In the genomic region with DNA sequence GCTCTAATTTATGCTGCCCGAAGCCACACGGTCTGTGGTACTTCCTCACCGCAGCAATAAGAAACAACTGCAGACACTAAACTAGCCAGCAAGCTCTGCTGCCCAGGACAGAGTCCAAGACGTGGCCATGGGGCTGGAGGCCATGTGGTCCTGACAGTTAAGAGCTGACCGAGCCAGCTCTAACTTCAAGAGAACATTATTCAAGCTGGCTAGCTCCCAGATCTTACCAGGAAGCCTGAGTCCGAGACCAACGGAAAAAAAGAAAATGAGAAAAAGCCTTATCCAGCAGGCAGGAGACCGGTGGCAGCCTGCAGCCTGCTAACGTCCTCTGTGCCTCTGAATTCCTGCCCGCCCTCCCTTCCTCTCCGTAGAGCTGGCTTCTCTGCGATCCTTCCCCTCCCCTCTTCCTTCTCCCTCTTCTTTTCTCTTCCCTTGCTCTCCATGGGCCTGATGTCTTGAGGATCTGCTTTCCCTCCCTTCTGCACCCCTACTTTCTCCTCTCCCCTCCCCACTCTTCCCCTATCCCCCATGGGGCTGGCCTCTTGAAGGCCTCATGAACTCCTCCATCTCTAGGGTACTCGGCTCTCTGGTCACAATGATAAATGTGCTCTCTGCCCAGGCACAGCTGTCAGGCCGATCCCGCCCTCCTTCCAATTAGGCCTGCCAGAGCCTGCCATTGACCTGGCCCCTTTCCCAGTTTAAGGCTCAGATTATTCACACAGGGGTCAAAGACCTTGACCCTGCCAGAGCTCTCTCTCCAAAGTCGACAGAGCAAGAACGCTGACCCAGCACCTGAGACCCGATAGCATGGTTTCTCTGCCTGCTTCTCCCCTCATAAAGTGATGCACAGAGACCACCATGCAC, we compare ENCODE assay signal across 9 mouse cellular contexts. TPM values are rescaled to one million over a fixed set of nuclear protein-coding genes. Genes with fewer than 3 reads are reported as not detected.
DNase-seq lines count a peak whose midpoint lies in the region; ATAC-seq and TF ChIP-seq lines count a peak whose summit lies in the region.
"Had no signal": no experiment of that assay in that cellular context is flagged by ENCODE, and none has a peak within 500 bp of the region (broad histone marks: within the 10 kb centered on the region; RNA-seq: fewer than 3 reads in every experiment).

No protein-coding gene starts in this region.

- H3K4me3 ChIP-seq in midbrain, embryonic 10.5 days: no peak overlapping the region
- H3K4me3 ChIP-seq in midbrain, embryonic 16.5 days (ENCODE audit: low read depth, low read length): no peak overlapping the region
- H3K4me3 ChIP-seq in layer of hippocampus, adult 2 months: no peak overlapping the region
- H3K4me3 ChIP-seq in midbrain, embryonic 13.5 days (replicated peaks): no peak overlapping the region
- H3K4me3 ChIP-seq: embryonic facial prominence, embryonic 13.5 days had no signal

- no peak for ATAC-seq in midbrain, embryonic 16.5 days
- no peak for ATAC-seq in midbrain, embryonic 13.5 days

- no peak overlapping the region for H3K4me2 ChIP-seq in midbrain, embryonic 16.5 days (ENCODE audit: low read length)
- H3K4me2 ChIP-seq in midbrain, embryonic 13.5 days (replicated peaks): no peak overlapping the region
- H3K4me2 ChIP-seq: embryonic facial prominence, embryonic 13.5 days had no signal

- no peaks in the 10 kb centered on the region for H3K27me3 ChIP-seq in midbrain, embryonic 10.5 days (ENCODE audit: low read depth, poor library complexity, severe bottlenecking)
- no peaks in the 10 kb centered on the region for H3K27me3 ChIP-seq in midbrain, embryonic 16.5 days (ENCODE audit: control insufficient read depth, insufficient read depth, low read depth, low read length)
- no peaks in the 10 kb centered on the region for H3K27me3 ChIP-seq in midbrain, embryonic 13.5 days
- H3K27me3 ChIP-seq: embryonic facial prominence, embryonic 13.5 days had no signal

- peak; percentile 33 for DNase-seq in midbrain, embryonic 10.5 days (ENCODE audit: low spot score)
- DNase-seq in fibroblast of lung, adult 2 months (ENCODE audit: low read depth): peak; percentile 52
- DNase-seq in kidney, adult 8-10 months: peak; percentile 80
- peak; percentile 70 for DNase-seq in neural tube, embryonic 10.5 days (ENCODE audit: extremely low spot score, low spot score)
- DNase-seq in layer of hippocampus, adult 2 months (ENCODE audit: low spot score in 2 of 2): no peak
- no peak for DNase-seq in layer of hippocampus, postnatal 25 days (ENCODE audit: extremely low spot score in 1 of 2, low spot score in 1 of 2)

- no peaks in the 10 kb centered on the region for H3K36me3 ChIP-seq in midbrain, embryonic 10.5 days
- H3K36me3 ChIP-seq in midbrain, embryonic 16.5 days (ENCODE audit: control insufficient read depth, insufficient read depth, low read length): no peaks in the 10 kb centered on the region
- no peaks in the 10 kb centered on the region for H3K36me3 ChIP-seq in midbrain, embryonic 13.5 days
- H3K36me3 ChIP-seq: embryonic facial prominence, embryonic 13.5 days had no signal

- H3K4me1 ChIP-seq in midbrain, embryonic 10.5 days: peaks cover 11% of the 10 kb centered on the region
- H3K4me1 ChIP-seq in midbrain, embryonic 16.5 days (ENCODE audit: control insufficient read depth, insufficient read depth, low read length): no peaks in the 10 kb centered on the region
- H3K4me1 ChIP-seq in midbrain, embryonic 13.5 days (replicated peaks): no peaks in the 10 kb centered on the region
- H3K4me1 ChIP-seq: embryonic facial prominence, embryonic 13.5 days had no signal

- 0 out of 2 replicates have a peak, but pooled peaks cover 3% of the 10 kb centered on the region for H3K9me3 ChIP-seq in midbrain, embryonic 10.5 days (replicated peaks)
- no peaks in the 10 kb centered on the region for H3K9me3 ChIP-seq in midbrain, embryonic 16.5 days (replicated peaks; ENCODE audit: control insufficient read depth, low read length, poor library complexity, severe bottlenecking)
- no peaks in the 10 kb centered on the region; the same call in 1 of the 2 replicates for H3K9me3 ChIP-seq in midbrain, embryonic 13.5 days

- no peak overlapping the region for H3K27ac ChIP-seq in midbrain, embryonic 10.5 days (replicated peaks)
- no peak overlapping the region for H3K27ac ChIP-seq in midbrain, embryonic 16.5 days (ENCODE audit: low read length)
- H3K27ac ChIP-seq in layer of hippocampus, adult 2 months: no peak overlapping the region
- no peak overlapping the region for H3K27ac ChIP-seq in midbrain, embryonic 13.5 days
- H3K27ac ChIP-seq: embryonic facial prominence, embryonic 13.5 days had no signal

- no peak overlapping the region for H3K9ac ChIP-seq in midbrain, embryonic 16.5 days (ENCODE audit: low read depth, low read length)
- no peak overlapping the region for H3K9ac ChIP-seq in midbrain, embryonic 13.5 days (replicated peaks)
- H3K9ac ChIP-seq: embryonic facial prominence, embryonic 13.5 days had no signal

- 63% methylated on average over 18 of the region's 18 CpGs for WGBS in midbrain, embryonic 10.5 days
- 52% methylated on average over 18 of the region's 18 CpGs for WGBS in midbrain, embryonic 16.5 days
- WGBS in midbrain, embryonic 13.5 days: 56% methylated on average over 18 of the region's 18 CpGs

- TF ChIP-seq CTCF in layer of hippocampus, adult 2 months (conservative IDR thresholded peaks at IDR 0.05): no peak

RNA-seq across cellular contexts. Expression of gene Castor2, which starts 18.6 kb away (rescaled TPM):
- polyA plus RNA-seq in midbrain, embryonic 10.5 days (2016; fragmentation: Nextera tagmentation; extraction: Ambion mirVana): 10.1 and 12.8 TPM in 2 replicates
- polyA plus RNA-seq in midbrain, embryonic 16.5 days (2015; fragmentation: Nextera tagmentation; extraction: Ambion mirVana): 29.4 and 34.8 TPM in 2 replicates
- 10 to 100 TPM; 67.5 to 69.4 TPM for total RNA-seq in layer of hippocampus, adult 2 months (2021)
- 25.8 and 27.2 TPM in 2 replicates for polyA plus RNA-seq in midbrain, embryonic 13.5 days (2015; fragmentation: Nextera tagmentation; extraction: Ambion mirVana)
- total RNA-seq in layer of hippocampus, postnatal 25 days (2021): 10 to 100 TPM; 64.5 to 69.2 TPM

Comparison
In these comparisons a context has a peak if more than half of its experiments do, and no peak if none do; other contexts are left out.
1. DNase-seq: peak in midbrain, embryonic 10.5 days (single experiment), fibroblast of lung, adult 2 months (single experiment), kidney, adult 8-10 months (2 of 2) and neural tube, embryonic 10.5 days (single experiment); none in layer of hippocampus, adult 2 months (0 of 2) and layer of hippocampus, postnatal 25 days (0 of 2).